Mouse (Mus musculus) limb, embryonic 11.5 days (tissue): ENCODE data around the gene Olfr1418. TPM values are rescaled to one million over a fixed set of nuclear protein-coding genes. Genes with fewer than 3 reads are reported as not detected.

Experiments
- ATAC-seq: fragments of 200-750 bp; cut with Nextera tagmentation; 2 replicates; pipeline ENCODE4 v1.8.0; 2017; ENCODE audit warnings: low read depth; ENCODE audit not compliant: insufficient number of reproducible peaks, low FRiP score, low TSS enrichment
- DNase-seq: peaks from one replicate; pipeline ENCODE4 v3.0.0-alpha.2; 2015; ENCODE audit warnings: low spot score
- H3K27ac ChIP-seq: fragments of 300-500 bp; sonication (generic); replicated peaks from 2 replicates; pipeline ENCODE4 v1.5.1; 2014; ENCODE audit warnings: low read depth, mild to moderate bottlenecking, low read length
- H3K27me3 ChIP-seq: fragments of 300-500 bp; sonication (generic); 2 replicates; pipeline ENCODE4 v1.6.1; 2014; ENCODE audit warnings: mild to moderate bottlenecking, low read length, mixed read lengths; ENCODE audit not compliant: control insufficient read depth, insufficient read depth
- H3K36me3 ChIP-seq: fragments of 300-500 bp; sonication (generic); 2 replicates; pipeline ENCODE4 v1.6.1; 2014; ENCODE audit warnings: mild to moderate bottlenecking, low read length, moderate library complexity, mixed read lengths; ENCODE audit not compliant: control insufficient read depth, insufficient read depth
- H3K4me1 ChIP-seq: fragments of 300-500 bp; sonication (generic); 2 replicates; pipeline ENCODE4 v1.6.1; 2014; ENCODE audit warnings: low read length, mixed read lengths; ENCODE audit not compliant: control insufficient read depth, insufficient read depth
- H3K4me2 ChIP-seq: fragments of 300-500 bp; sonication (generic); 2 replicates; pipeline ENCODE4 v1.6.1; 2014; ENCODE audit warnings: low read depth, mild to moderate bottlenecking, moderate library complexity; ENCODE audit not compliant: severe bottlenecking
- H3K4me3 ChIP-seq: fragments of 300-500 bp; sonication (generic); 2 replicates; pipeline ENCODE4 v1.5.1; 2014; ENCODE audit warnings: low read depth, low read length
- H3K9ac ChIP-seq: fragments of 300-500 bp; sonication (generic); 2 replicates; pipeline ENCODE4 v1.6.1; 2014; ENCODE audit warnings: mild to moderate bottlenecking, low read length
- H3K9me3 ChIP-seq: fragments of 300-500 bp; sonication (generic); 2 replicates; pipeline ENCODE4 v1.6.1; 2016; ENCODE audit warnings: low read length; ENCODE audit not compliant: control insufficient read depth
- WGBS: fragments of 180-500 bp; shearing (Covaris S2); extraction: QIAGEN DNeasy Blood & Tissue Kit; methylation state at CpG from one replicate; pipeline ENCODE4 v1.1.7; 2014; 5-methylcytosine and 5-hydroxymethylcytosine counted together
- polyA plus RNA-seq: library from polyadenylated mRNA; unstranded; fragments of >200 nt; fragmentation: Nextera tagmentation; extraction: Ambion mirVana; gene quantifications from 2 replicates; pipeline ENCODE4 v1.2.1, GENCODE M21; 2014

The Olfr1418 gene
- polyA plus RNA-seq, 1 experiment from 2014 or later, result not detected

- no peak for ATAC-seq
- WGBS, result 77% methylated on average over 6 of the region's 6 CpGs
- no peak for DNase-seq
- H3K4me3 ChIP-seq, result no peak overlapping the region
- H3K36me3 ChIP-seq, result no peaks in the 10 kb centered on the region
- H3K4me1 ChIP-seq, result no peaks in the 10 kb centered on the region
- H3K27ac ChIP-seq, result no peak overlapping the region
- no peak overlapping the region for H3K4me2 ChIP-seq
- peaks cover 35% of the 10 kb centered on the region for H3K27me3 ChIP-seq
- H3K9ac ChIP-seq, result no peak overlapping the region
- H3K9me3 ChIP-seq, result no peaks in the 10 kb centered on the region
These were observed 46.0 kb downstream of the Olfr1418 start for GRCm38 (mm10) chr19:11814742-11815333.

- no peak overlapping the region for H3K4me3 ChIP-seq
- peaks cover 24% of the 10 kb centered on the region for H3K27me3 ChIP-seq
- ATAC-seq (no peak), DNase-seq (no peak)
- H3K27ac ChIP-seq, result no peak overlapping the region
- H3K4me2 ChIP-seq, result no peak overlapping the region
- 19% methylated on average over 8 of the region's 8 CpGs for whole genome bisulfite sequencing
- H3K4me1 ChIP-seq, result no peaks in the 10 kb centered on the region
- H3K9me3 ChIP-seq, result no peaks in the 10 kb centered on the region
- no peaks in the 10 kb centered on the region for H3K36me3 ChIP-seq
- no peak overlapping the region for H3K9ac ChIP-seq
These were observed 47.2 kb downstream of the Olfr1418 start for GRCm38 (mm10) chr19:11813649-11814048.

GRCm38 (mm10) chr19:11813136-11813535 lies 47.7 kb downstream of the Olfr1418 start:
- Histone ChIP-seq H3K27me3 (peaks cover 19% of the 10 kb centered on the region), H3K9me3 (no peaks in the 10 kb centered on the region), H3K36me3 (no peaks in the 10 kb centered on the region), H3K4me1 (no peaks in the 10 kb centered on the region), H3K4me3 (no peak overlapping the region), H3K9ac (no peak overlapping the region), H3K4me2 (no peak overlapping the region), H3K27ac (no peak overlapping the region)
- 79% methylated on average over 4 of the region's 4 CpGs for WGBS
- DNase-seq, result no peak
- no peak for ATAC-seq

GRCm38 (mm10) chr19:11811688-11812365 lies 49.0 kb downstream of the Olfr1418 start:
- H3K36me3 ChIP-seq, result no peaks in the 10 kb centered on the region
- H3K4me1 ChIP-seq, result no peaks in the 10 kb centered on the region
- no peak overlapping the region for H3K9ac ChIP-seq
- peaks cover 8% of the 10 kb centered on the region for H3K27me3 ChIP-seq
- 68% methylated on average over 5 of the region's 5 CpGs for WGBS
- H3K4me3 ChIP-seq, result no peak overlapping the region
- no peaks in the 10 kb centered on the region for H3K9me3 ChIP-seq
- no peak overlapping the region for H3K4me2 ChIP-seq
- no peak for DNase-seq
- ATAC-seq, result no peak
- no peak overlapping the region for H3K27ac ChIP-seq

- no peak overlapping the region for H3K4me2 ChIP-seq
- H3K4me3 ChIP-seq, result no peak overlapping the region
- no peak overlapping the region for H3K27ac ChIP-seq
- ATAC-seq (no peak), DNase-seq (no peak)
- H3K4me1 ChIP-seq, result no peaks in the 10 kb centered on the region
- no peaks in the 10 kb centered on the region for H3K9me3 ChIP-seq
- H3K9ac ChIP-seq, result no peak overlapping the region
- H3K27me3 ChIP-seq, result no peaks in the 10 kb centered on the region
- no peaks in the 10 kb centered on the region for H3K36me3 ChIP-seq
- 85% methylated on average over 1 of the region's 1 CpGs for WGBS
These were observed 50.0 kb downstream of the Olfr1418 start for GRCm38 (mm10) chr19:11810856-11811255.

DNA sequence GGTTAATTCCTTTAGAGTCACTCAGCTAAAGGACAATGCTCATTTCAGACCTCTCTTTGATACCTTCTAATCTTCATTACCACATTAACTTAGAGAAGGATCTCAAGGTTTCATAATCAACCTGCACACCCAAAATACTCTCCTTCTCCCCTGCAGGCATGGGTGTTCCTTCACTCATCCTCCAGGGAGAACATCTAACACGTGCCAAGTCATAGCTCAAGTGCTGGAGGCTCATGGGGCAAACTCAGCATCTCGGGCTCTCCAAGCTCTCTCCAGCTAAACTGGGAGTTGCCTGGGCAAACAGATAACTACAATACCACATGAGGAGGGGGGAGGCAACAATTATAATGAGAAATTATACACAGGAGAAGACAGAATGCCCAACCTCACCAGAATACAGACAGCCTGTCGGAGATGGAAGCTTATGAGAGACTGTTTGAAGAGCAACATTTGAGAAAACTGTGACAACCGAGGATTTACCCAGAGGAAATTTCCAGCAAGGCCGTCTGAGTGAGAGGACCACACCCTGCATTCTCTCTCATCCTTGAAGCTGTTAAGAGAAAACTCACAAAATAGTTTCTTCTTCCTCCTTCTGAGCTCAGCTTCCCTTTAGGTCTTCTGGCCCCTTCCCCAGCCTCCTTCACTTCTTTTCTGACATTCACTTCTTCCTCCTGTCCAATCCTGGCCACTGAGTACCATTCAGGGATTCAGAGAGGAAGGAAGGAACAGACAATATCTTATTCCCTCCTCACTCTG lies 50.7 kb downstream of the Olfr1418 start:
- H3K27ac ChIP-seq, result no peak overlapping the region
- no peaks in the 10 kb centered on the region for H3K4me1 ChIP-seq
- WGBS, result 75% methylated on average over 5 of the region's 5 CpGs
- no peak for ATAC-seq
- H3K9ac ChIP-seq, result no peak overlapping the region
- H3K36me3 ChIP-seq, result no peaks in the 10 kb centered on the region
- H3K4me3 ChIP-seq, result no peak overlapping the region
- H3K27me3 ChIP-seq, result no peaks in the 10 kb centered on the region
- H3K9me3 ChIP-seq, result no peaks in the 10 kb centered on the region
- no peak overlapping the region for H3K4me2 ChIP-seq
- no peak for DNase-seq

DNA sequence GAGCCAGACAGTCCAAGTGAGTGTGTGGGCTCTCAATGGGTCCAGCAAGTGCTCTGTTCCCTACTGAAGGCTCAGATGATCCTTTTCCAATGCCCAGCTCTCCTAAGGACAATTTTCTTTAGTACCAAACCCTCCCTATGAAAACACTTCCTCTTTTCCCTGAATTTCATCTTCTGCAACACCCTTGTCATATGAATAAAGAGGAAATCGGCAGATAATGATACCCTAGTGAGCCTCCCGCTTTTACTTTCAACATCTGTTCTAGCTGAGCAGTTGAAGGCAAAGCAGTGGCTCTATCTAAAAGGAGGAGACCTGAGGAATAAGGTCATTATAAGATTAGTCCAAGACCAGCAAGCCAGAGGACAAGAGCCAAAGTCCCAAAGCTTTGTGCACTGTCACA lies 52.4 kb downstream of the Olfr1418 start:
- Histone ChIP-seq H3K4me1 (no peaks in the 10 kb centered on the region), H3K36me3 (no peaks in the 10 kb centered on the region), H3K4me3 (no peak overlapping the region), H3K9me3 (no peaks in the 10 kb centered on the region), H3K27ac (no peak overlapping the region), H3K4me2 (no peak overlapping the region), H3K9ac (no peak overlapping the region), H3K27me3 (no peaks in the 10 kb centered on the region)
- ATAC-seq (no peak), DNase-seq (no peak)
- 81% methylated on average over 2 of the region's 2 CpGs for WGBS

GRCm38 (mm10) chr19:11807822-11808221 lies 53.0 kb downstream of the Olfr1418 start:
- 74% methylated on average over 6 of the region's 6 CpGs for WGBS
- H3K4me3 ChIP-seq, result no peak overlapping the region
- H3K27ac ChIP-seq, result no peak overlapping the region
- ATAC-seq, result no peak
- no peaks in the 10 kb centered on the region for H3K27me3 ChIP-seq
- no peaks in the 10 kb centered on the region for H3K36me3 ChIP-seq
- no peak overlapping the region for H3K4me2 ChIP-seq
- no peak overlapping the region for H3K9ac ChIP-seq
- no peaks in the 10 kb centered on the region for H3K9me3 ChIP-seq
- no peak for DNase-seq
- no peaks in the 10 kb centered on the region for H3K4me1 ChIP-seq
